Mouse (Mus musculus) kidney, adult 2 months (tissue): Measurements from ENCODE around the gene Gm8994. TPM values are rescaled to one million over a fixed set of nuclear protein-coding genes. Genes with fewer than 3 reads are reported as not detected.
"Not testable (repeated sequence)": the region's sequence is repeated elsewhere in the genome, so short reads cannot be mapped to it uniquely, and the experiment has no call there.

Source experiments
- DNase-seq: peaks from one replicate; pipeline ENCODE4 v3.0.0; 2021
- H3K27ac ChIP-seq: fragments of 200-500 bp; 2 replicates; pipeline ENCODE4 v1.5.1; 2012; ENCODE audit warnings: low read depth, low read length, control low read depth, inconsistent platforms; ENCODE audit not compliant: insufficient read depth
- H3K27me3 ChIP-seq: fragments of 200-500 bp; replicated peaks from 2 replicates; pipeline ENCODE4 v1.6.1; 2012; ENCODE audit warnings: mild to moderate bottlenecking, moderate library complexity, low read length, inconsistent platforms; ENCODE audit not compliant: control insufficient read depth, insufficient read depth
- H3K36me3 ChIP-seq: fragments of 200-500 bp; 2 replicates; pipeline ENCODE4 v1.6.1; 2012; ENCODE audit warnings: mild to moderate bottlenecking, moderate library complexity, low read length, inconsistent platforms; ENCODE audit not compliant: control insufficient read depth, insufficient read depth
- H3K4me1 ChIP-seq: fragments of 200-500 bp; 2 replicates; pipeline ENCODE4 v1.6.1; 2011; ENCODE audit warnings: low read length; ENCODE audit not compliant: control insufficient read depth, insufficient read depth
- H3K4me3 ChIP-seq: fragments of 200-500 bp; 2 replicates; pipeline ENCODE4 v1.5.1; 2011; ENCODE audit warnings: mild to moderate bottlenecking, low read depth, low read length, control low read depth; ENCODE audit not compliant: insufficient read depth
- CTCF ChIP-seq: fragments of 200-500 bp; conservative IDR thresholded peaks from 2 replicates; pipeline ENCODE4 v1.5.1; 2011; ENCODE audit warnings: low read depth, mild to moderate bottlenecking, control low read depth, low read length, moderate library complexity, mixed read lengths; ENCODE audit not compliant: insufficient read depth, insufficient read length
- POLR2A ChIP-seq: fragments of 200-500 bp; IDR thresholded peaks from one replicate; pipeline ENCODE4 v1.6.1; 2011; ENCODE audit warnings: low read depth, low read length, control low read depth
- WGBS: fragments of 180-500 bp; shearing (Covaris S2); methylation state at CpG from one replicate; pipeline ENCODE4 v1.1.7; 2018; 5-methylcytosine and 5-hydroxymethylcytosine counted together
- polyA plus RNA-seq: library from polyadenylated mRNA; depleted of rRNA; stranded (reverse); fragments of >200 nt; gene quantifications from 2 replicates; pipeline ENCODE4 v1.2.3, GENCODE M21; 2012

Gene Gm8994
- polyA plus RNA-seq, 1 experiment: not detected

GRCm38 (mm10) chr6:136293700-136294099, 33.6 kb upstream of the Gm8994 start:
- H3K27ac ChIP-seq: no peak overlapping the region
- H3K27me3 ChIP-seq: no peaks in the 10 kb centered on the region
- no peak for DNase-seq
- H3K4me1 ChIP-seq: no peaks in the 10 kb centered on the region
- 93% methylated on average over 6 of the region's 6 CpGs for WGBS
- no peaks in the 10 kb centered on the region for H3K36me3 ChIP-seq
- TF ChIP-seq POLR2A: no peak
- TF ChIP-seq CTCF: 0 out of 2 replicates have a peak, but pooled peaks have one; percentile 23
- no peak overlapping the region for H3K4me3 ChIP-seq

- WGBS: 74% methylated on average over 4 of the region's 4 CpGs
- no peak overlapping the region for H3K4me3 ChIP-seq
- TF ChIP-seq POLR2A (no peak), CTCF (no peak)
- H3K27me3 ChIP-seq: no peaks in the 10 kb centered on the region
- no peaks in the 10 kb centered on the region for H3K36me3 ChIP-seq
- H3K4me1 ChIP-seq: no peaks in the 10 kb centered on the region
- no peak overlapping the region for H3K27ac ChIP-seq
- DNase-seq: peak; percentile 51
Measured at GRCm38 (mm10) chr6:136295821-136296220, 31.5 kb upstream of the Gm8994 start.

DNA sequence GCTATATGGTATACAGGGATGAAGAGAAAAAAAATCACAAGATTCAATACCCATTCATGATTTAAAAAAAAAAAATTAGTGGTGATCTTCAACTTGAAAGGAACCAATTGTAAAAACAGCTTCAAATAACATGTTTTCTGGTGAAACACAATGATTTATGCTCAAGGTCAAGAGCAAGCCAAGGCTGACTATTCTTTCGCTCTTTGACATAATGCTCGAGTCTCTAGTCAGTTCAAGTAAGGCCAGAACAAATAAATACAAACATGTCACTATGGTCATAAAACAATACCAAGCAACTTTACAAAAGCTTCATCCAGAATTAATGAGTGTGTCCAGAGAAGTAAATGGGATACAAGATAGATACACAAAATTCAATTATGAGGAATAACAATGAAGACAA, 31.1 kb upstream of the Gm8994 start:
- Histone ChIP-seq H3K36me3 (no peaks in the 10 kb centered on the region), H3K4me1 (no peaks in the 10 kb centered on the region), H3K27me3 (no peaks in the 10 kb centered on the region), H3K27ac (no peak overlapping the region), H3K4me3 (no peak overlapping the region)
- TF ChIP-seq POLR2A: no peak
- no peak for TF ChIP-seq CTCF
- peak; percentile 46 for DNase-seq
- 56% methylated on average over 2 of the region's 2 CpGs for WGBS

DNA sequence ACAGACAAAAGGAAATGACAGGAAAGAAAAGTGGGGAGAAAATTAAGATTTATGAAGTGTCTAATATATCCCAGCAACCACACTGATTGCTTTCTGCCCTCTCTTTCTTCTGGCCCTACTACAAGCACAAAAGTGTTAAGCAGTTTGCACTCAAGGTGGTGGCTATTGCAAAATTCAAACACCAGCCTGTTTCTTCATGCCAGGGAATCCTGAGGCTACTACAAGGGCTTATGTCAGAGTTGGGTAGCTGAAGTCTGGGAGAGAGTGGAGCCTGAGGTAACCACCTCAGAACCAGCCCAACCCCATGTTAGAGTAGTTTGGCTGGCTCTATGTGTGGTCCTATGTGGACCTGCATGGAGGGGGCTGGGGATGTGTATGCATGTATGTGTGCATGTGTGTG, 23.8 kb upstream of the Gm8994 start:
- Histone ChIP-seq H3K4me3 (no peak overlapping the region), H3K4me1 (no peaks in the 10 kb centered on the region), H3K27ac (no peak overlapping the region), H3K27me3 (no peaks in the 10 kb centered on the region), H3K36me3 (no peaks in the 10 kb centered on the region)
- no peak for DNase-seq
- TF ChIP-seq POLR2A: no peak

DNA sequence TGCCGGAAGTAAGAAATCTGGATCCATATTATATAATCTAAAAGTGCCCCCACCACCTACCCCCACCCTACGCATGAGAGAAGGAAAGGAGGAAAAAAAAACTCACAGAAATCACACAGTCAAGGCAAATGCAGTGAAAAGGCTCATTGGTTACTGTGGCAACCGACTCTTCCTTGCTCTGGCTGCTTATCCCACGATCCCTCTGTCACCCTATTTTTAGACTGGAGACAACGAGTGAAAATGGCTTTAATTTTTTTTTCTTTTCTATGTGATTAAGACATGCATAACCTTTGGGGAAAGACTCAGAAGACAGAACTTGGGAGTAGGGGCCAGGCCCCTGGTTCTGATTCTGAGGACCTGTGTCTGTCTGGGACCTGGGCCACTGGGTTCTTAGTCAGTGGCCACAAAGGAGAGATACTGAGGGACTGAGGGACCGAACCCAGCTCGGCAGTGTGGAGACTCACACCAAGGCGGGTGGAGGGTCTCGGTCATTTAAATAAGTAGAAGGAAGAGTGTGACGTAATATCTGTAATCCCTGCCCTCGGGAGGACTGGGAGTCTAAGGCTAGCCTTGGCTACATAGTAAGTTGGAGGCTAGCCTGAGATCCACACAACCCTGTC, 22.9 kb upstream of the Gm8994 start:
- WGBS: 82% methylated on average over 11 of the region's 11 CpGs
- Histone ChIP-seq H3K36me3 (no peaks in the 10 kb centered on the region), H3K4me1 (no peaks in the 10 kb centered on the region), H3K27ac (no peak overlapping the region), H3K27me3 (no peaks in the 10 kb centered on the region), H3K4me3 (no peak overlapping the region)
- DNase-seq: no peak
- TF ChIP-seq CTCF: no peak
- TF ChIP-seq POLR2A: no peak

DNA sequence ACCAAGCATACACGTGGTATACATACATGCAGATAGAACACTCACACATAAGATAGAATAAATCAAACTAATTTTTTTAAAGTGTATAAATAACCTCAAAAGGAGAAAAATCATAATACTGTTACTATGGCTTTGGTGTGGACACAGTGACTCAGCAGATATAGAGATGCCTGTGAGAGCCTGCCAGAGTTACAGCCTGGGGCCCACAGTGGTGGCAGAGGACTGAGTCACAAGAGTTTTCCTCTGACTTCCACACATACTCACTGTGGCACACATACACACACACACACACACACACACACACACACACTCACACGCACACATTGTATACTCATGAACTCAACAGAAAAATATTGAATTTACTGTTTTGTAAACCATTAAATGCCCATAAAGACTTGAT, 17.9 kb upstream of the Gm8994 start:
- Histone ChIP-seq H3K36me3 (no peaks in the 10 kb centered on the region), H3K27ac (no peak overlapping the region), H3K27me3 (no peaks in the 10 kb centered on the region), H3K4me1 (no peaks in the 10 kb centered on the region), H3K4me3 (no peak overlapping the region)
- no peak for DNase-seq
- TF ChIP-seq CTCF (no peak), POLR2A (no peak)
- WGBS: 89% methylated on average over 2 of the region's 2 CpGs

DNA sequence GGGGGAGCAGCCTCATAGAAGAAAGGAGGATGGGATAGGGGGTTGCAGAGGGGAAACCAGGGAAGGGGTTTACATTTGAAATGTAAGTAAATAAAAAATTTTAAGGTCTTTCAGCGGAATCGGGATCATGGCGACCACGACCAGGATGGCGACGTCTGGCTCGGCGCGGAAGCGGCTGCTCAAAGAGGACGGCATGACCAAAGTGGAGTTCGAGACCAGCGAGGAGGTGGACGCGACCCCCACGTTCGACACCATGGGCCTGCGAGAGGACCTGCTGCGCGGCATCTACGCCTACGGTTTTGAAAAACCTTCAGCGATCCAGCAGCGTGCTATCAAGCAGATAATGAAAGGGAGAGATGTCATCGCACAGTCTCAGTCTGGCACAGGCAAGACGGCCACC, 1.1 kb downstream of the Gm8994 start:
- not testable (repeated sequence) for H3K27ac ChIP-seq, H3K36me3 ChIP-seq, H3K4me3 ChIP-seq, DNase-seq, H3K4me1 ChIP-seq, H3K27me3 ChIP-seq
- WGBS: 97% methylated on average over 26 of the region's 26 CpGs

- Histone ChIP-seq H3K4me1 (no peaks in the 10 kb centered on the region), H3K4me3 (no peak overlapping the region), H3K27me3 (no peaks in the 10 kb centered on the region), H3K36me3 (no peaks in the 10 kb centered on the region), H3K27ac (no peak overlapping the region)
- WGBS: 41% methylated on average over 5 of the region's 5 CpGs
- DNase-seq: no peak
- no peak for TF ChIP-seq POLR2A
- TF ChIP-seq CTCF: no peak
Measured at GRCm38 (mm10) chr6:136340669-136341068, 13.3 kb downstream of the Gm8994 start.
